Mouse (Mus musculus) forebrain, embryonic 10.5 days (tissue): ENCODE results near the gene Fam234b. TPM values are rescaled to one million over a fixed set of nuclear protein-coding genes. Genes with fewer than 3 reads are reported as not detected.
A peak's percentile ranks its signal among the peaks of the same experiment; 100 is the strongest.

Source experiments
- DNase-seq: peaks from one replicate; pipeline ENCODE4 v3.0.0-alpha.2; 2017; ENCODE audit warnings: low spot score; ENCODE audit errors: extremely low spot score
- H3K27ac ChIP-seq: fragments of 300-500 bp; sonication (generic); 2 replicates; pipeline ENCODE4 v1.5.1; 2016; ENCODE audit warnings: mild to moderate bottlenecking
- H3K27me3 ChIP-seq: fragments of 300-500 bp; sonication (generic); 2 replicates; pipeline ENCODE4 v1.6.1; 2016; ENCODE audit warnings: mild to moderate bottlenecking; ENCODE audit not compliant: poor library complexity, severe bottlenecking
- H3K36me3 ChIP-seq: fragments of 300-500 bp; sonication (generic); replicated peaks from 2 replicates; pipeline ENCODE4 v1.6.1; 2016; ENCODE audit warnings: mild to moderate bottlenecking, moderate library complexity
- H3K4me1 ChIP-seq: fragments of 300-500 bp; sonication (generic); 2 replicates; pipeline ENCODE4 v1.6.1; 2016
- H3K4me3 ChIP-seq: fragments of 300-500 bp; sonication (generic); 2 replicates; pipeline ENCODE4 v1.5.1; 2016; ENCODE audit warnings: mild to moderate bottlenecking, moderate library complexity
- H3K9me3 ChIP-seq: fragments of 300-500 bp; sonication (generic); 2 replicates; pipeline ENCODE4 v1.6.1; 2016; ENCODE audit warnings: mild to moderate bottlenecking, moderate library complexity
- WGBS: fragments of 180-500 bp; shearing (Covaris S2); methylation state at CpG from one replicate; pipeline ENCODE4 v1.1.7; 2016; 5-methylcytosine and 5-hydroxymethylcytosine counted together
- polyA plus RNA-seq: library from polyadenylated mRNA; unstranded; fragments of >200 nt; fragmentation: Nextera tagmentation; extraction: Ambion mirVana; gene quantifications from 2 replicates; pipeline ENCODE4 v1.2.1, GENCODE M21; 2016

Gene Fam234b
- polyA plus RNA-seq, 1 experiment from 2014 or later = 25.4 TPM

GRCm38 (mm10) chr6:135204869-135205268 lies 7.1 kb downstream of the Fam234b start:
- no peak overlapping the region for H3K27ac ChIP-seq

GRCm38 (mm10) chr6:135205802-135206201 lies 8.0 kb downstream of the Fam234b start:
- 89% methylated on average over 4 of the region's 4 CpGs for WGBS
- no peaks in the 10 kb centered on the region for H3K27me3 ChIP-seq
- H3K9me3 ChIP-seq = no peaks in the 10 kb centered on the region
- no peak overlapping the region for H3K27ac ChIP-seq
- H3K4me3 ChIP-seq = no peak overlapping the region
- H3K4me1 ChIP-seq = peaks cover 10% of the 10 kb centered on the region; the same call in 1 of the 2 replicates
- DNase-seq = no peak
- H3K36me3 ChIP-seq = peaks cover 11% of the 10 kb centered on the region

More at GRCm38 (mm10) chr6:135204869-135205268, 7.1 kb downstream of the Fam234b start:
- Histone ChIP-seq H3K27me3 (no peaks in the 10 kb centered on the region), H3K9me3 (no peaks in the 10 kb centered on the region), H3K36me3 (peaks cover 10% of the 10 kb centered on the region), H3K4me1 (peaks cover 10% of the 10 kb centered on the region; the same call in 1 of the 2 replicates), H3K4me3 (no peak overlapping the region)
- 76% methylated on average over 4 of the region's 4 CpGs for WGBS
- no peak for DNase-seq

- H3K9me3 ChIP-seq = no peaks in the 10 kb centered on the region
- DNase-seq = no peak
- WGBS = 74% methylated on average over 8 of the region's 8 CpGs
- peaks cover 10% of the 10 kb centered on the region for H3K4me1 ChIP-seq
- 0 out of 2 replicates have a peak overlapping the region, but pooled peaks have one; percentile 4 for H3K27ac ChIP-seq
- H3K4me3 ChIP-seq = no peak overlapping the region
- H3K27me3 ChIP-seq = no peaks in the 10 kb centered on the region
- peaks cover 11% of the 10 kb centered on the region for H3K36me3 ChIP-seq
Measured at GRCm38 (mm10) chr6:135206909-135207308, 9.1 kb downstream of the Fam234b start.

- H3K4me3 ChIP-seq = no peak overlapping the region
- H3K27me3 ChIP-seq = no peaks in the 10 kb centered on the region
- no peak for DNase-seq
- no peaks in the 10 kb centered on the region for H3K9me3 ChIP-seq
- H3K36me3 ChIP-seq = peaks cover 23% of the 10 kb centered on the region
- WGBS = 75% methylated on average over 7 of the region's 7 CpGs
- no peak overlapping the region for H3K27ac ChIP-seq
- H3K4me1 ChIP-seq = peaks cover 6% of the 10 kb centered on the region
Measured at GRCm38 (mm10) chr6:135211169-135211568, 13.4 kb downstream of the Fam234b start.

GRCm38 (mm10) chr6:135212666-135213065 lies 14.9 kb downstream of the Fam234b start:
- Histone ChIP-seq H3K36me3 (peaks cover 30% of the 10 kb centered on the region), H3K27me3 (no peaks in the 10 kb centered on the region), H3K4me3 (no peak overlapping the region), H3K4me1 (no peaks in the 10 kb centered on the region; the same call in 1 of the 2 replicates), H3K27ac (no peak overlapping the region), H3K9me3 (no peaks in the 10 kb centered on the region)
- 74% methylated on average over 2 of the region's 2 CpGs for WGBS
- no peak for DNase-seq

- Histone ChIP-seq H3K4me1 (no peaks in the 10 kb centered on the region), H3K27ac (no peak overlapping the region), H3K36me3 (peaks cover 22% of the 10 kb centered on the region), H3K27me3 (no peaks in the 10 kb centered on the region), H3K4me3 (no peak overlapping the region), H3K9me3 (no peaks in the 10 kb centered on the region)
- no peak for DNase-seq
- WGBS = 86% methylated on average over 8 of the region's 8 CpGs
Measured at GRCm38 (mm10) chr6:135218330-135218729, 20.6 kb downstream of the Fam234b start.

GRCm38 (mm10) chr6:135219916-135220315 lies 22.1 kb downstream of the Fam234b start:
- Histone ChIP-seq H3K4me3 (no peak overlapping the region), H3K9me3 (no peaks in the 10 kb centered on the region), H3K27ac (no peak overlapping the region), H3K27me3 (no peaks in the 10 kb centered on the region), H3K36me3 (peaks cover 10% of the 10 kb centered on the region), H3K4me1 (peaks cover 11% of the 10 kb centered on the region)
- 96% methylated on average over 5 of the region's 5 CpGs for WGBS
- no peak for DNase-seq

GRCm38 (mm10) chr6:135223786-135224416 lies 26.1 kb downstream of the Fam234b start:
- Histone ChIP-seq H3K27me3 (no peaks in the 10 kb centered on the region), H3K4me1 (peaks cover 20% of the 10 kb centered on the region), H3K9me3 (no peaks in the 10 kb centered on the region), H3K4me3 (no peak overlapping the region), H3K27ac (no peak overlapping the region), H3K36me3 (peaks cover 16% of the 10 kb centered on the region)
- no peak for DNase-seq
- 72% methylated on average over 6 of the region's 6 CpGs for WGBS

- no peaks in the 10 kb centered on the region for H3K27me3 ChIP-seq
- peak overlapping the region; percentile 71; the same call in 1 of the 2 replicates for H3K27ac ChIP-seq
- no peak overlapping the region for H3K4me3 ChIP-seq
- H3K36me3 ChIP-seq = peaks cover 39% of the 10 kb centered on the region
- H3K9me3 ChIP-seq = no peaks in the 10 kb centered on the region
- WGBS = 51% methylated on average over 10 of the region's 10 CpGs
- no peak for DNase-seq
- H3K4me1 ChIP-seq = peaks cover 20% of the 10 kb centered on the region
Measured at GRCm38 (mm10) chr6:135228465-135228941, 30.7 kb downstream of the Fam234b start.

- Histone ChIP-seq H3K27me3 (no peaks in the 10 kb centered on the region), H3K4me1 (peaks cover 9% of the 10 kb centered on the region), H3K4me3 (no peak overlapping the region), H3K27ac (no peak overlapping the region), H3K9me3 (no peaks in the 10 kb centered on the region), H3K36me3 (peaks cover 51% of the 10 kb centered on the region)
- 93% methylated on average over 6 of the region's 6 CpGs for WGBS
- DNase-seq = no peak
Measured at GRCm38 (mm10) chr6:135230586-135230985, 32.8 kb downstream of the Fam234b start.

GRCm38 (mm10) chr6:135232443-135233182 lies 34.8 kb downstream of the Fam234b start:
- Histone ChIP-seq H3K27me3 (no peaks in the 10 kb centered on the region), H3K27ac (0 out of 2 replicates have a peak overlapping the region, but pooled peaks have one; percentile 8), H3K4me3 (no peak overlapping the region), H3K9me3 (no peaks in the 10 kb centered on the region), H3K4me1 (peaks cover 9% of the 10 kb centered on the region), H3K36me3 (peaks cover 39% of the 10 kb centered on the region)
- WGBS = 85% methylated on average over 12 of the region's 12 CpGs
- no peak for DNase-seq

GRCm38 (mm10) chr6:135235742-135236141 lies 38.0 kb downstream of the Fam234b start:
- H3K27ac ChIP-seq = no peak overlapping the region
- H3K27me3 ChIP-seq = no peaks in the 10 kb centered on the region
- no peak overlapping the region for H3K4me3 ChIP-seq
- H3K36me3 ChIP-seq = peaks cover 32% of the 10 kb centered on the region
- no peak for DNase-seq
- 89% methylated on average over 3 of the region's 3 CpGs for WGBS
- H3K9me3 ChIP-seq = no peaks in the 10 kb centered on the region
- 0 out of 2 replicates have a peak, but pooled peaks cover 4% of the 10 kb centered on the region for H3K4me1 ChIP-seq

- Histone ChIP-seq H3K9me3 (no peaks in the 10 kb centered on the region), H3K36me3 (peaks cover 30% of the 10 kb centered on the region), H3K27me3 (no peaks in the 10 kb centered on the region), H3K4me3 (no peak overlapping the region), H3K4me1 (0 out of 2 replicates have a peak, but pooled peaks cover 4% of the 10 kb centered on the region), H3K27ac (no peak overlapping the region)
- WGBS = 87% methylated on average over 3 of the region's 3 CpGs
- DNase-seq = no peak
Measured at GRCm38 (mm10) chr6:135236576-135236975, 38.8 kb downstream of the Fam234b start.
